Mouse (Mus musculus): Measurements from ENCODE around the gene Gm21761. TPM values are rescaled to one million over a fixed set of nuclear protein-coding genes. Genes with fewer than 3 reads are reported as not detected.

Gene Gm21761
- total RNA-seq, 1 experiment from 2014 or later: not detected

Other genes starting within 250 kb of the Gm21761 start
- 38.3 and 42.3 TPM in 2 replicates for gene Hmgcs1, start 238.9 kb downstream of the Gm21761 start, total RNA-seq (2017)
- gene Nim1k, start 173.4 kb downstream of the Gm21761 start, total RNA-seq (2017): 4.4 and 4.6 TPM in 2 replicates
- 63.1 and 68.4 TPM in 2 replicates for gene Zfp131, start 138.4 kb downstream of the Gm21761 start, total RNA-seq (2017)
- not detected in 2 replicates for gene AF067063, start 99.1 kb downstream of the Gm21761 start, total RNA-seq (2017)
- gene D13Ertd608e, start 93.3 kb downstream of the Gm21761 start, total RNA-seq (2017): not detected in 2 replicates
- not detected in 2 replicates for gene Tcstv1, start 34.5 kb downstream of the Gm21761 start, total RNA-seq (2017)
- gene B020031M17Rik, start 21.5 kb upstream of the Gm21761 start, total RNA-seq (2017): not detected in 2 replicates
- not detected in 2 replicates for gene Gm36079, start 97.7 kb upstream of the Gm21761 start, total RNA-seq (2017)
- gene Gm21188, start 122.9 kb upstream of the Gm21761 start, total RNA-seq (2017): 3.9 and 8.6 TPM in 2 replicates
- not detected in 2 replicates for gene Gm20767, start 211.0 kb upstream of the Gm21761 start, total RNA-seq (2017)
- not detected in 2 replicates for gene Gm21818, start 243.2 kb upstream of the Gm21761 start, total RNA-seq (2017)